Mouse (Mus musculus) hematopoietic multipotent progenitor cell, adult 10-12 weeks (in vitro differentiated cells): Measurements from ENCODE around the gene Rps9. TPM values are rescaled to one million over a fixed set of nuclear protein-coding genes. Genes with fewer than 3 reads are reported as not detected.

ENCODE experiments used
- polyA plus RNA-seq: library from polyadenylated mRNA; stranded (reverse); fragments of >175 nt; gene quantifications from 2 replicates; pipeline ENCODE4 v1.2.3, GENCODE M21; 2012; ENCODE audit warnings: low replicate concordance

Gene Rps9
- polyA plus RNA-seq: 144 and 1,440 TPM in 2 replicates

GRCm38 (mm10) chr7:3703879-3704441 is at the start of gene Rps9:
TSS of gene Rps9 (plus strand) at chr7:3703993.

GRCm38 (mm10) chr7:3665215-3666114 is 38.3 kb upstream of the Rps9 start, which contains the start of gene Leng1:
TSS of gene Leng1 (minus strand) at chr7:3665840.

GRCm38 (mm10) chr7:3677342-3677741 is 26.5 kb upstream of the Rps9 start, which contains the start of gene Tmc4:
TSS of gene Tmc4 (minus strand) at chr7:3677553.

GRCm38 (mm10) chr7:3692382-3692986 is 11.3 kb upstream of the Rps9 start, which contains the start of gene Tsen34:
TSS of gene Tsen34 (plus strand) at chr7:3692863.

GRCm38 (mm10) chr7:3692987-3693808 is 10.6 kb upstream of the Rps9 start, which contains the start of gene Mboat7:
TSS of gene Mboat7 (minus strand) at chr7:3693523.

GRCm38 (mm10) chr7:3720268-3720667 is 16.5 kb downstream of the Rps9 start, which contains the start of gene Pirb:
TSS of gene Pirb (minus strand) at chr7:3720391.

Other genes starting within 250 kb of the Rps9 start
- gene Tarm1, start 201.4 kb upstream of the Rps9 start, polyA plus RNA-seq: 0.34 and 0.93 TPM in 2 replicates
- gene Oscar, start 87.8 kb upstream of the Rps9 start, polyA plus RNA-seq: not detected in 2 replicates
- gene Ndufa3, start 86.6 kb upstream of the Rps9 start, polyA plus RNA-seq: 27.0 and 40.6 TPM in 2 replicates
- gene Tfpt, start 74.1 kb upstream of the Rps9 start, polyA plus RNA-seq: 20.6 and 34.3 TPM in 2 replicates
- 11.3 and 22.6 TPM in 2 replicates for gene Prpf31, start 74.0 kb upstream of the Rps9 start, polyA plus RNA-seq
- gene Cnot3, start 58.7 kb upstream of the Rps9 start, polyA plus RNA-seq: 337 and 537 TPM in 2 replicates
- 12.3 and 12.7 TPM in 2 replicates for gene Leng1, start 38.2 kb upstream of the Rps9 start, polyA plus RNA-seq
- 5.6 and 9.1 TPM in 2 replicates for gene Tmc4, start 26.4 kb upstream of the Rps9 start, polyA plus RNA-seq
- 53.9 and 185 TPM in 2 replicates for gene Tsen34, start 11.1 kb upstream of the Rps9 start, polyA plus RNA-seq
- gene Mboat7, start 10.5 kb upstream of the Rps9 start, polyA plus RNA-seq: 125 and 266 TPM in 2 replicates
- 24.2 and 41.3 TPM in 2 replicates for gene Pirb, start 16.4 kb downstream of the Rps9 start, polyA plus RNA-seq
- 0.24 and 0.38 TPM in 2 replicates for gene Gm15448, start 121.7 kb downstream of the Rps9 start, polyA plus RNA-seq
- 2.6 and 2.7 TPM in 2 replicates for gene Pira2, start 141.1 kb downstream of the Rps9 start, polyA plus RNA-seq
- 3.0 and 5.9 TPM in 2 replicates for gene Gm14548, start 194.1 kb downstream of the Rps9 start, polyA plus RNA-seq
- 3.2 and 5.7 TPM in 2 replicates for gene Lilra6, start 211.5 kb downstream of the Rps9 start, polyA plus RNA-seq